Mouse (Mus musculus): ENCODE measurements around the gene Dpep1. TPM values are rescaled to one million over a fixed set of nuclear protein-coding genes. Genes with fewer than 3 reads are reported as not detected.
A peak's percentile ranks its signal among the peaks of the same experiment; 100 is the strongest.

Gene Dpep1
- polyA plus RNA-seq, 1 experiment from 2014 or later = 10.5 TPM

- DNase-seq (ENCODE audit: low spot score) = peak; percentile 92
- H3K4me1 ChIP-seq = peaks cover 30% of the 10 kb centered on the region
- H3K36me3 ChIP-seq (replicated peaks) = peaks cover 5% of the 10 kb centered on the region; the same call in 1 of the 2 replicates
- H3K27me3 ChIP-seq (replicated peaks; ENCODE audit: low read depth, poor library complexity, severe bottlenecking) = peaks cover 51% of the 10 kb centered on the region
- WGBS = 2% methylated on average over 57 of the region's 57 CpGs
- H3K4me3 ChIP-seq = peak within 1 kb of the TSS; percentile 57
- peak within 1 kb of the TSS; percentile 5; the same call in 1 of the 2 replicates for H3K27ac ChIP-seq (replicated peaks)
- no peaks in the 10 kb centered on the region for H3K9me3 ChIP-seq
Observed at GRCm38 (mm10) chr8:123235520-123236497, 49.8 kb downstream of the Dpep1 start, which contains the start of gene Spata2l. Gene Spata2l, minus strand, starts transcription at chr8:123236233.

- Histone ChIP-seq H3K36me3 (replicated peaks) (peaks cover 31% of the 10 kb centered on the region), H3K27me3 (replicated peaks; ENCODE audit: low read depth, poor library complexity, severe bottlenecking) (peaks cover 27% of the 10 kb centered on the region), H3K4me1 (peaks cover 20% of the 10 kb centered on the region), H3K9me3 (no peaks in the 10 kb centered on the region), H3K4me3 (no peak overlapping the region), H3K27ac (replicated peaks) (no peak overlapping the region)
- DNase-seq (ENCODE audit: low spot score) = no peak
- WGBS = 92% methylated on average over 10 of the region's 10 CpGs
Observed at GRCm38 (mm10) chr8:123239398-123239797, 53.4 kb downstream of the Dpep1 start.

GRCm38 (mm10) chr8:123242107-123242923 lies 56.3 kb downstream of the Dpep1 start:
- Histone ChIP-seq H3K27me3 (replicated peaks; ENCODE audit: low read depth, poor library complexity, severe bottlenecking) (no peaks in the 10 kb centered on the region), H3K4me1 (no peaks in the 10 kb centered on the region), H3K4me3 (no peak overlapping the region), H3K9me3 (no peaks in the 10 kb centered on the region), H3K27ac (replicated peaks) (no peak overlapping the region), H3K36me3 (replicated peaks) (peaks cover 60% of the 10 kb centered on the region)
- WGBS = 87% methylated on average over 7 of the region's 7 CpGs
- DNase-seq (ENCODE audit: low spot score) = no peak

GRCm38 (mm10) chr8:123243053-123243452 lies 57.0 kb downstream of the Dpep1 start:
- 69% methylated on average over 11 of the region's 11 CpGs for WGBS
- H3K9me3 ChIP-seq = no peaks in the 10 kb centered on the region
- H3K36me3 ChIP-seq (replicated peaks) = peaks cover 68% of the 10 kb centered on the region
- no peak overlapping the region for H3K4me3 ChIP-seq
- no peak for DNase-seq (ENCODE audit: low spot score)
- H3K27ac ChIP-seq (replicated peaks) = no peak overlapping the region
- H3K4me1 ChIP-seq = no peaks in the 10 kb centered on the region
- H3K27me3 ChIP-seq (replicated peaks; ENCODE audit: low read depth, poor library complexity, severe bottlenecking) = no peaks in the 10 kb centered on the region

- WGBS = 90% methylated on average over 4 of the region's 4 CpGs
- H3K36me3 ChIP-seq (replicated peaks) = peaks cover 81% of the 10 kb centered on the region
Observed at GRCm38 (mm10) chr8:123244382-123244781, 58.3 kb downstream of the Dpep1 start.

GRCm38 (mm10) chr8:123245543-123245942 lies 59.5 kb downstream of the Dpep1 start:
- no peaks in the 10 kb centered on the region for H3K4me1 ChIP-seq
- no peaks in the 10 kb centered on the region for H3K9me3 ChIP-seq
- no peak for DNase-seq (ENCODE audit: low spot score)
- WGBS = 88% methylated on average over 12 of the region's 12 CpGs
- no peak overlapping the region for H3K27ac ChIP-seq (replicated peaks)
- H3K36me3 ChIP-seq (replicated peaks) = peaks cover 93% of the 10 kb centered on the region
- no peak overlapping the region for H3K4me3 ChIP-seq
- no peaks in the 10 kb centered on the region for H3K27me3 ChIP-seq (replicated peaks; ENCODE audit: low read depth, poor library complexity, severe bottlenecking)

More at GRCm38 (mm10) chr8:123244382-123244781, 58.3 kb downstream of the Dpep1 start:
- DNase-seq (ENCODE audit: low spot score) = no peak
- H3K4me1 ChIP-seq = no peaks in the 10 kb centered on the region
- no peak overlapping the region for H3K4me3 ChIP-seq
- H3K9me3 ChIP-seq = no peaks in the 10 kb centered on the region
- H3K27ac ChIP-seq (replicated peaks) = no peak overlapping the region
- no peaks in the 10 kb centered on the region for H3K27me3 ChIP-seq (replicated peaks; ENCODE audit: low read depth, poor library complexity, severe bottlenecking)

- 94% methylated on average over 6 of the region's 6 CpGs for WGBS
- Histone ChIP-seq H3K27ac (replicated peaks) (no peak overlapping the region), H3K4me3 (no peak overlapping the region), H3K36me3 (replicated peaks) (peaks cover 97% of the 10 kb centered on the region), H3K27me3 (replicated peaks; ENCODE audit: low read depth, poor library complexity, severe bottlenecking) (no peaks in the 10 kb centered on the region), H3K9me3 (no peaks in the 10 kb centered on the region), H3K4me1 (peaks cover 10% of the 10 kb centered on the region)
- no peak for DNase-seq (ENCODE audit: low spot score)
Observed at GRCm38 (mm10) chr8:123247748-123248147, 61.7 kb downstream of the Dpep1 start.

GRCm38 (mm10) chr8:123248596-123248995 lies 62.6 kb downstream of the Dpep1 start:
- Histone ChIP-seq H3K9me3 (no peaks in the 10 kb centered on the region), H3K27me3 (replicated peaks; ENCODE audit: low read depth, poor library complexity, severe bottlenecking) (no peaks in the 10 kb centered on the region), H3K4me1 (peaks cover 19% of the 10 kb centered on the region), H3K36me3 (replicated peaks) (peaks cover 89% of the 10 kb centered on the region), H3K4me3 (no peak overlapping the region), H3K27ac (replicated peaks) (no peak overlapping the region)
- DNase-seq (ENCODE audit: low spot score) = no peak
- WGBS = 94% methylated on average over 8 of the region's 8 CpGs

GRCm38 (mm10) chr8:123250940-123251339 lies 64.9 kb downstream of the Dpep1 start:
- 91% methylated on average over 5 of the region's 5 CpGs for WGBS
- no peak overlapping the region for H3K4me3 ChIP-seq
- peaks cover 69% of the 10 kb centered on the region for H3K36me3 ChIP-seq (replicated peaks)
- DNase-seq (ENCODE audit: low spot score) = no peak
- no peaks in the 10 kb centered on the region for H3K27me3 ChIP-seq (replicated peaks; ENCODE audit: low read depth, poor library complexity, severe bottlenecking)
- no peak overlapping the region for H3K27ac ChIP-seq (replicated peaks)
- no peaks in the 10 kb centered on the region for H3K9me3 ChIP-seq
- peaks cover 36% of the 10 kb centered on the region for H3K4me1 ChIP-seq

Other genes with a start within 250 kb of the Dpep1 start
- 41.2 and 49.2 TPM in 2 replicates for gene Ankrd11, start 144.0 kb upstream of the Dpep1 start, polyA plus RNA-seq (2016; fragmentation: Nextera tagmentation; extraction: Ambion mirVana)
- 51.3 and 54.5 TPM in 2 replicates for gene Spg7, start 123.3 kb upstream of the Dpep1 start, polyA plus RNA-seq (2016; fragmentation: Nextera tagmentation; extraction: Ambion mirVana)
- gene Rpl13, start 83.9 kb upstream of the Dpep1 start, polyA plus RNA-seq (2016; fragmentation: Nextera tagmentation; extraction: Ambion mirVana) = 1,419 and 1,432 TPM in 2 replicates
- gene Cpne7, start 68.9 kb upstream of the Dpep1 start, polyA plus RNA-seq (2016; fragmentation: Nextera tagmentation; extraction: Ambion mirVana) = 1.8 and 2.0 TPM in 2 replicates
- gene Sult5a1, start 27.9 kb upstream of the Dpep1 start, polyA plus RNA-seq (2016; fragmentation: Nextera tagmentation; extraction: Ambion mirVana) = 8.2 and 8.5 TPM in 2 replicates
- 131 and 136 TPM in 2 replicates for gene Chmp1a, start 26.5 kb downstream of the Dpep1 start, polyA plus RNA-seq (2016; fragmentation: Nextera tagmentation; extraction: Ambion mirVana)
- 5.4 and 5.9 TPM in 2 replicates for gene Spata33, start 26.6 kb downstream of the Dpep1 start, polyA plus RNA-seq (2016; fragmentation: Nextera tagmentation; extraction: Ambion mirVana)
- 35.1 and 36.4 TPM in 2 replicates for gene Cdk10, start 38.6 kb downstream of the Dpep1 start, polyA plus RNA-seq (2016; fragmentation: Nextera tagmentation; extraction: Ambion mirVana)
- 1.6 and 3.0 TPM in 2 replicates for gene Spata2l, start 50.0 kb downstream of the Dpep1 start, polyA plus RNA-seq (2016; fragmentation: Nextera tagmentation; extraction: Ambion mirVana)
- 29.4 and 31.1 TPM in 2 replicates for gene Zfp276, start 68.0 kb downstream of the Dpep1 start, polyA plus RNA-seq (2016; fragmentation: Nextera tagmentation; extraction: Ambion mirVana)
- 22.2 and 25.1 TPM in 2 replicates for gene Vps9d1, start 68.1 kb downstream of the Dpep1 start, polyA plus RNA-seq (2016; fragmentation: Nextera tagmentation; extraction: Ambion mirVana)
- gene Fanca, start 132.3 kb downstream of the Dpep1 start, polyA plus RNA-seq (2016; fragmentation: Nextera tagmentation; extraction: Ambion mirVana) = 49.4 and 52.3 TPM in 2 replicates
- gene Spire2, start 146.5 kb downstream of the Dpep1 start, polyA plus RNA-seq (2016; fragmentation: Nextera tagmentation; extraction: Ambion mirVana) = 4.3 and 5.8 TPM in 2 replicates
- 141 and 144 TPM in 2 replicates for gene Tcf25, start 187.5 kb downstream of the Dpep1 start, polyA plus RNA-seq (2016; fragmentation: Nextera tagmentation; extraction: Ambion mirVana)
- not detected in 2 replicates for gene Mc1r, start 220.9 kb downstream of the Dpep1 start, polyA plus RNA-seq (2016; fragmentation: Nextera tagmentation; extraction: Ambion mirVana)
- gene Tubb3, start 225.2 kb downstream of the Dpep1 start, polyA plus RNA-seq (2016; fragmentation: Nextera tagmentation; extraction: Ambion mirVana) = 223 and 230 TPM in 2 replicates
- 43.5 and 44.5 TPM in 2 replicates for gene Def8, start 237.3 kb downstream of the Dpep1 start, polyA plus RNA-seq (2016; fragmentation: Nextera tagmentation; extraction: Ambion mirVana)